Mouse (Mus musculus) myocyte (in vitro differentiated cells): ENCODE data around the gene Olfr435. TPM values are rescaled to one million over a fixed set of nuclear protein-coding genes. Genes with fewer than 3 reads are reported as not detected.
"Not testable (repeated sequence)": the region's sequence is repeated elsewhere in the genome, so short reads cannot be mapped to it uniquely, and the experiment has no call there.

Experiments
- H3K27me3 ChIP-seq: one replicate; pipeline ENCODE4 v1.6.1; 2011; ENCODE audit not compliant: control insufficient read depth, insufficient read depth, insufficient read length
- H3K36me3 ChIP-seq: one replicate; pipeline ENCODE4 v1.6.1; 2011; ENCODE audit not compliant: control insufficient read depth, insufficient read depth
- H3K4me2 ChIP-seq: one replicate; pipeline ENCODE4 v1.6.1; 2011; ENCODE audit warnings: low read depth, control low read depth
- H3K4me3 ChIP-seq: one replicate; pipeline ENCODE4 v1.5.1; 2011; ENCODE audit warnings: mild to moderate bottlenecking, control low read depth, moderate library complexity
- H3K79me2 ChIP-seq: one replicate; pipeline ENCODE4 v1.6.1; 2011; ENCODE audit not compliant: control insufficient read depth, insufficient read depth
- H3ac ChIP-seq: one replicate; pipeline ENCODE4 v1.6.1; 2011; ENCODE audit not compliant: control insufficient read depth, insufficient read length
- CEBPB ChIP-seq: IDR thresholded peaks from 2 replicates; pipeline ENCODE4 v1.6.1; 2011; ENCODE audit warnings: mild to moderate bottlenecking, moderate library complexity; ENCODE audit not compliant: poor library complexity, insufficient read depth, severe bottlenecking
- E2F4 ChIP-seq: IDR thresholded peaks from one replicate; pipeline ENCODE4 v1.6.1; 2011; ENCODE audit warnings: mild to moderate bottlenecking, control low read depth, moderate library complexity; ENCODE audit not compliant: insufficient read depth
- MAX ChIP-seq: IDR thresholded peaks from one replicate; pipeline ENCODE4 v1.6.1; 2011; ENCODE audit warnings: low read depth, mild to moderate bottlenecking, control low read depth
- MYOD1 ChIP-seq, 3 experiments: IDR thresholded peaks; one replicate each; pipeline ENCODE4 v1.6.1; 2011; ENCODE audit warnings: control low read depth in 2 of 3, low read depth in 2 of 3, mild to moderate bottlenecking in 2 of 3, moderate library complexity in 1 of 3; ENCODE audit not compliant: insufficient read length in 2 of 3, control insufficient read depth in 1 of 3
- MYOG ChIP-seq, 3 experiments: IDR thresholded peaks; one replicate each; pipeline ENCODE4 v1.6.1; 2011; ENCODE audit warnings: control low read depth in 2 of 3, low read depth in 2 of 3, mild to moderate bottlenecking in 2 of 3; ENCODE audit not compliant: insufficient read length in 2 of 3, control insufficient read depth in 1 of 3, insufficient read depth in 1 of 3
- POLR2A ChIP-seq: IDR thresholded peaks from one replicate; pipeline ENCODE4 v1.6.1; 2011; ENCODE audit warnings: low read depth, mild to moderate bottlenecking, control low read depth, moderate library complexity; ENCODE audit not compliant: insufficient read length
- POLR2AphosphoS2 ChIP-seq: IDR thresholded peaks from one replicate; pipeline ENCODE4 v1.6.1; 2011; ENCODE audit warnings: low read depth, control low read depth; ENCODE audit not compliant: insufficient read length
- REST ChIP-seq: IDR thresholded peaks from one replicate; pipeline ENCODE4 v1.6.1; 2011; ENCODE audit warnings: mild to moderate bottlenecking, control low read depth, moderate library complexity; ENCODE audit not compliant: insufficient read depth, insufficient read length
- SRF ChIP-seq: IDR thresholded peaks from one replicate; pipeline ENCODE4 v1.6.1; 2011; ENCODE audit warnings: low read depth; ENCODE audit not compliant: control insufficient read depth, insufficient read length
- TCF12 ChIP-seq: IDR thresholded peaks from one replicate; pipeline ENCODE4 v1.6.1; 2011; ENCODE audit warnings: mild to moderate bottlenecking, control low read depth; ENCODE audit not compliant: poor library complexity, insufficient read depth, severe bottlenecking
- TCF3 ChIP-seq: IDR thresholded peaks from one replicate; pipeline ENCODE4 v1.6.1; 2011; ENCODE audit warnings: low read depth, control low read depth; ENCODE audit not compliant: insufficient read length
- USF1 ChIP-seq: IDR thresholded peaks from one replicate; pipeline ENCODE4 v1.6.1; 2011; ENCODE audit warnings: low read depth, mild to moderate bottlenecking, control low read depth, moderate library complexity
- polyA plus RNA-seq: library from polyadenylated mRNA; unstranded; fragments of >200 nt; fragmentation: generic; extraction: Trizol; gene quantifications from one replicate; pipeline ENCODE4 v1.2.1, GENCODE M21; 2012; ENCODE audit warnings: missing spikeins

Olfr435 gene
- polyA plus RNA-seq, 1 experiment: not detected

- no peak overlapping the region for H3K4me2 ChIP-seq
- no peaks in the 10 kb centered on the region for H3K79me2 ChIP-seq
- no peak overlapping the region for H3ac ChIP-seq
- H3K27me3 ChIP-seq: no peaks in the 10 kb centered on the region
- no peak overlapping the region for H3K4me3 ChIP-seq
- H3K36me3 ChIP-seq: no peaks in the 10 kb centered on the region
- TF ChIP-seq POLR2A (no peak), MAX (no peak)
Observed at GRCm38 (mm10) chr6:43178129-43178528, 18.8 kb upstream of the Olfr435 start.

- no peaks in the 10 kb centered on the region for H3K27me3 ChIP-seq
- H3K79me2 ChIP-seq: no peaks in the 10 kb centered on the region
- H3ac ChIP-seq: no peak overlapping the region
- no peak overlapping the region for H3K4me3 ChIP-seq
- H3K36me3 ChIP-seq: no peaks in the 10 kb centered on the region
- H3K4me2 ChIP-seq: no peak overlapping the region
- TF ChIP-seq USF1: no peak
- TF ChIP-seq POLR2A: no peak
Observed at GRCm38 (mm10) chr6:43178584-43179501, 18.1 kb upstream of the Olfr435 start.

GRCm38 (mm10) chr6:43190986-43191385 lies 6.0 kb upstream of the Olfr435 start:
- no peaks in the 10 kb centered on the region for H3K79me2 ChIP-seq
- H3K36me3 ChIP-seq: no peaks in the 10 kb centered on the region
- H3K4me3 ChIP-seq: no peak overlapping the region
- H3K27me3 ChIP-seq: no peaks in the 10 kb centered on the region
- TF ChIP-seq E2F4: no peak
- TF ChIP-seq TCF3: no peak
- TF ChIP-seq POLR2AphosphoS2: no peak
- TF ChIP-seq USF1: no peak
- TF ChIP-seq POLR2A: no peak
- no peak for TF ChIP-seq MAX
- TF ChIP-seq REST: no peak
- TF ChIP-seq MYOG (IDR thresholded peaks at IDR 0.05; ENCODE audit: control insufficient read depth in 1 of 3, insufficient read depth in 1 of 3, insufficient read length in 2 of 3, low read depth in 2 of 3): no peak
- no peak for TF ChIP-seq CEBPB
- TF ChIP-seq SRF: no peak
- no peak for TF ChIP-seq TCF12
- no peak for TF ChIP-seq MYOD1 (IDR thresholded peaks at IDR 0.05; ENCODE audit: control insufficient read depth in 1 of 3, insufficient read length in 2 of 3, low read depth in 2 of 3)
- no peak overlapping the region for H3K4me2 ChIP-seq
- H3ac ChIP-seq: no peak overlapping the region

GRCm38 (mm10) chr6:43198094-43198493 lies 1.1 kb downstream of the Olfr435 start:
- H3K36me3 ChIP-seq: no peaks in the 10 kb centered on the region
- H3K4me3 ChIP-seq: no peak overlapping the region
- no peaks in the 10 kb centered on the region for H3K27me3 ChIP-seq
- TF ChIP-seq POLR2AphosphoS2 (no peak), E2F4 (no peak), MYOG (IDR thresholded peaks at IDR 0.05; ENCODE audit: control insufficient read depth in 1 of 3, insufficient read depth in 1 of 3, insufficient read length in 2 of 3, low read depth in 2 of 3) (no peak), TCF3 (no peak), MYOD1 (IDR thresholded peaks at IDR 0.05; ENCODE audit: control insufficient read depth in 1 of 3, insufficient read length in 2 of 3, low read depth in 2 of 3) (no peak), USF1 (no peak), POLR2A (no peak), CEBPB (no peak), SRF (no peak), REST (no peak), TCF12 (no peak), MAX (no peak)
- H3K4me2 ChIP-seq: no peak overlapping the region
- H3K79me2 ChIP-seq: no peaks in the 10 kb centered on the region
- no peak overlapping the region for H3ac ChIP-seq

GRCm38 (mm10) chr6:43202786-43203185 lies 5.8 kb downstream of the Olfr435 start:
- no peak for TF ChIP-seq MYOD1 (IDR thresholded peaks at IDR 0.05; ENCODE audit: control insufficient read depth in 1 of 3, insufficient read length in 2 of 3, low read depth in 2 of 3)
- no peak for TF ChIP-seq CEBPB
- TF ChIP-seq TCF12: no peak
- TF ChIP-seq TCF3: no peak
- H3K27me3 ChIP-seq: no peaks in the 10 kb centered on the region
- H3K4me2 ChIP-seq: no peak overlapping the region
- H3K4me3 ChIP-seq: no peak overlapping the region
- no peaks in the 10 kb centered on the region for H3K79me2 ChIP-seq
- H3ac ChIP-seq: no peak overlapping the region
- no peaks in the 10 kb centered on the region for H3K36me3 ChIP-seq

GRCm38 (mm10) chr6:43205355-43205754 lies 8.4 kb downstream of the Olfr435 start:
- H3K79me2 ChIP-seq: no peaks in the 10 kb centered on the region
- H3K27me3 ChIP-seq: no peaks in the 10 kb centered on the region
- H3K4me3 ChIP-seq: no peak overlapping the region
- TF ChIP-seq POLR2AphosphoS2: no peak
- TF ChIP-seq E2F4: no peak
- no peaks in the 10 kb centered on the region for H3K36me3 ChIP-seq
- no peak overlapping the region for H3K4me2 ChIP-seq
- no peak overlapping the region for H3ac ChIP-seq

- H3K27me3 ChIP-seq, H3K36me3 ChIP-seq, H3K4me2 ChIP-seq, H3K79me2 ChIP-seq, H3K4me3 ChIP-seq, H3ac ChIP-seq: not testable (repeated sequence)
Observed at GRCm38 (mm10) chr6:43212873-43213272, 15.9 kb downstream of the Olfr435 start, which contains the start of gene Olfr434. Gene Olfr434, plus strand, starts transcription at chr6:43213021.

- not testable (repeated sequence) for H3ac ChIP-seq, H3K79me2 ChIP-seq, H3K4me2 ChIP-seq, H3K36me3 ChIP-seq, H3K4me3 ChIP-seq, H3K27me3 ChIP-seq
Observed at GRCm38 (mm10) chr6:43231255-43231654, 34.3 kb downstream of the Olfr435 start, which contains the start of gene Olfr47. Gene Olfr47, plus strand, starts transcription at chr6:43231529.
